Mouse (Mus musculus) fibroblast of lung, adult 2 months (primary cell): ENCODE data around the gene Eif2d.
A peak's percentile ranks its signal among the peaks of the same experiment; 100 is the strongest.
"Not testable (repeated sequence)": the region's sequence is repeated elsewhere in the genome, so short reads cannot be mapped to it uniquely, and the experiment has no call there.

Source experiments
- DNase-seq: peaks from one replicate; pipeline ENCODE4 v3.0.0-alpha.2; 2011; ENCODE audit warnings: low read depth

The Eif2d gene

GRCm38 (mm10) chr1:131139102-131140095, 13.6 kb upstream of the Eif2d start:
- peak; percentile 79 for DNase-seq

GRCm38 (mm10) chr1:131141449-131141848, 11.5 kb upstream of the Eif2d start:
- DNase-seq = no peak

- no peak for DNase-seq
Observed at GRCm38 (mm10) chr1:131142472-131142871, 10.5 kb upstream of the Eif2d start.

- DNase-seq = not testable (repeated sequence)
Observed at GRCm38 (mm10) chr1:131145222-131145621, 7.8 kb upstream of the Eif2d start.

- DNase-seq = no peak
Observed at GRCm38 (mm10) chr1:131146181-131146614, 6.8 kb upstream of the Eif2d start.

- DNase-seq = no peak
Observed at GRCm38 (mm10) chr1:131149496-131149895, 3.5 kb upstream of the Eif2d start.

GRCm38 (mm10) chr1:131155456-131155855, 2.5 kb downstream of the Eif2d start:
- peak; percentile 25 for DNase-seq

- DNase-seq = not testable (repeated sequence)
Observed at GRCm38 (mm10) chr1:131159573-131160327, 6.8 kb downstream of the Eif2d start.

GRCm38 (mm10) chr1:131161091-131161490, 8.1 kb downstream of the Eif2d start:
- DNase-seq = no peak

GRCm38 (mm10) chr1:131164427-131164826, 11.4 kb downstream of the Eif2d start:
- DNase-seq = no peak

GRCm38 (mm10) chr1:131167612-131168011, 14.6 kb downstream of the Eif2d start:
- DNase-seq = no peak

GRCm38 (mm10) chr1:131173001-131173400, 20.0 kb downstream of the Eif2d start:
- DNase-seq = no peak

GRCm38 (mm10) chr1:131173809-131174208, 20.8 kb downstream of the Eif2d start:
- no peak for DNase-seq

- no peak for DNase-seq
Observed at GRCm38 (mm10) chr1:131174299-131174861, 21.4 kb downstream of the Eif2d start.

GRCm38 (mm10) chr1:131175189-131175588, 22.2 kb downstream of the Eif2d start:
- no peak for DNase-seq

GRCm38 (mm10) chr1:131175819-131176218, 22.8 kb downstream of the Eif2d start:
- DNase-seq = no peak

- DNase-seq = no peak
Observed at GRCm38 (mm10) chr1:131177249-131177648, 24.3 kb downstream of the Eif2d start.

GRCm38 (mm10) chr1:131178083-131178482, 25.1 kb downstream of the Eif2d start:
- no peak for DNase-seq

GRCm38 (mm10) chr1:131180386-131180785, 27.4 kb downstream of the Eif2d start:
- DNase-seq = no peak

GRCm38 (mm10) chr1:131181642-131182527, 28.9 kb downstream of the Eif2d start:
- no peak for DNase-seq

- no peak for DNase-seq
Observed at GRCm38 (mm10) chr1:131183201-131183600, 30.2 kb downstream of the Eif2d start.
